Mouse (Mus musculus) liver, embryonic 16.5 days (tissue): ENCODE data around the gene 1500011B03Rik. TPM values are rescaled to one million over a fixed set of nuclear protein-coding genes. Genes with fewer than 3 reads are reported as not detected.

ENCODE experiments used
- microRNA-seq: library from miRNA; unstranded; fragments of <30 nt; microRNA quantifications from one replicate; pipeline ENCODE4, GENCODE M21; 2016
- polyA plus RNA-seq: library from polyadenylated mRNA; unstranded; fragments of >200 nt; fragmentation: Nextera tagmentation; extraction: Ambion mirVana; gene quantifications from 2 replicates; pipeline ENCODE4 v1.2.1, GENCODE M21; 2015

The 1500011B03Rik gene
- polyA plus RNA-seq, 1 experiment from 2014 or later: 19.4 TPM

Small RNA genes within 50 kb of the gene (microRNA-seq; reads per million reads assigned to microRNA genes)
- gene Mir6240: 13.0 reads per million, percentile 31 among the genes with 10 or more reads in this experiment

Other genes starting within 250 kb of the 1500011B03Rik start
- gene Trpv4, start 165.0 kb downstream of the 1500011B03Rik start, polyA plus RNA-seq: 0.44 and 0.53 TPM in 2 replicates
- gene Gltp, start 132.5 kb downstream of the 1500011B03Rik start, polyA plus RNA-seq: 28.6 and 30.3 TPM in 2 replicates
- 2.5 and 2.9 TPM in 2 replicates for gene Tchp, start 115.7 kb downstream of the 1500011B03Rik start, polyA plus RNA-seq
- gene Ankrd13a, start 48.8 kb downstream of the 1500011B03Rik start, polyA plus RNA-seq: 10.0 and 11.8 TPM in 2 replicates
- 15.4 and 16.1 TPM in 2 replicates for gene Git2, start 48.0 kb downstream of the 1500011B03Rik start, polyA plus RNA-seq
- not detected in 2 replicates for gene 4930519G04Rik, start 30.2 kb upstream of the 1500011B03Rik start, polyA plus RNA-seq
- gene Gm9936, start 35.2 kb upstream of the 1500011B03Rik start, polyA plus RNA-seq: 0.02 TPM in 1 of 2 replicates, not detected in the other
- gene Oasl2, start 73.5 kb upstream of the 1500011B03Rik start, polyA plus RNA-seq: 2.2 and 2.6 TPM in 2 replicates
- gene Oasl1, start 99.8 kb upstream of the 1500011B03Rik start, polyA plus RNA-seq: 0.26 and 0.61 TPM in 2 replicates
- 9.8 and 10.2 TPM in 2 replicates for gene 2210016L21Rik, start 118.7 kb upstream of the 1500011B03Rik start, polyA plus RNA-seq
- gene Hnf1a, start 147.6 kb upstream of the 1500011B03Rik start, polyA plus RNA-seq: 4.1 and 4.7 TPM in 2 replicates
- gene Sppl3, start 187.7 kb upstream of the 1500011B03Rik start, polyA plus RNA-seq: 3.2 and 3.3 TPM in 2 replicates